Mouse (Mus musculus) kidney, postnatal 25 days (tissue): ENCODE measurements at regions not wholly inside any gene's neighbourhood (a gene's known extent, or its start where the extent isn't known, plus 50 kb on each side); places are given as distances from the start of the nearest gene placed in this dataset.

Experiments used
- DNase-seq, 2 experiments: peaks; one replicate each; pipeline ENCODE4 v3.0.0; 2021; ENCODE audit warnings: mixed read lengths in 2 of 2

- DNase-seq = no peak
Measured at GRCm38 (mm10) chr12:51009644-51010043, 338.2 kb upstream of the G2e3 start.

- no peak for DNase-seq
Measured at GRCm38 (mm10) chr12:51001722-51002592, 345.9 kb upstream of the G2e3 start.

GRCm38 (mm10) chr12:51001096-51001495, 346.8 kb upstream of the G2e3 start:
- no peak for DNase-seq

GRCm38 (mm10) chr12:51000281-51001075, 347.4 kb upstream of the G2e3 start:
- no peak for DNase-seq

- DNase-seq = peak; percentile 80 to 81
Measured at GRCm38 (mm10) chr12:50999295-51000237, 348.3 kb upstream of the G2e3 start.

GRCm38 (mm10) chr12:50995664-50996063, 346.8 kb upstream of the Prkd1 start:
- DNase-seq = no peak

- DNase-seq = no peak
Measured at GRCm38 (mm10) chr12:50989561-50990325, 340.8 kb upstream of the Prkd1 start.

- DNase-seq = no peak
Measured at GRCm38 (mm10) chr12:50981318-50981717, 332.4 kb upstream of the Prkd1 start.

- DNase-seq = no peak
Measured at GRCm38 (mm10) chr12:50980800-50981199, 331.9 kb upstream of the Prkd1 start.

GRCm38 (mm10) chr12:50970759-50971122, 321.8 kb upstream of the Prkd1 start:
- DNase-seq = no peak

- no peak for DNase-seq
Measured at GRCm38 (mm10) chr12:50969887-50970758, 321.2 kb upstream of the Prkd1 start.

- DNase-seq = no peak
Measured at GRCm38 (mm10) chr12:50969402-50969801, 320.5 kb upstream of the Prkd1 start.

GRCm38 (mm10) chr12:50967168-50967810, 318.4 kb upstream of the Prkd1 start:
- no peak for DNase-seq

GRCm38 (mm10) chr12:50953971-50954370, 305.1 kb upstream of the Prkd1 start:
- DNase-seq = no peak

- DNase-seq = no peak
Measured at GRCm38 (mm10) chr12:50947035-50947434, 298.1 kb upstream of the Prkd1 start.

GRCm38 (mm10) chr12:50943741-50944521, 295.0 kb upstream of the Prkd1 start:
- peak; percentile 59 to 69 for DNase-seq

GRCm38 (mm10) chr12:50943340-50943739, 294.4 kb upstream of the Prkd1 start:
- DNase-seq = no peak

- DNase-seq = no peak
Measured at GRCm38 (mm10) chr12:50935516-50935915, 286.6 kb upstream of the Prkd1 start.

- no peak for DNase-seq
Measured at GRCm38 (mm10) chr12:50932496-50932895, 283.6 kb upstream of the Prkd1 start.

GRCm38 (mm10) chr12:50929641-50930040, 280.7 kb upstream of the Prkd1 start:
- no peak for DNase-seq
